ENCODE assay signal across 24 mouse cellular contexts in the genomic region with DNA sequence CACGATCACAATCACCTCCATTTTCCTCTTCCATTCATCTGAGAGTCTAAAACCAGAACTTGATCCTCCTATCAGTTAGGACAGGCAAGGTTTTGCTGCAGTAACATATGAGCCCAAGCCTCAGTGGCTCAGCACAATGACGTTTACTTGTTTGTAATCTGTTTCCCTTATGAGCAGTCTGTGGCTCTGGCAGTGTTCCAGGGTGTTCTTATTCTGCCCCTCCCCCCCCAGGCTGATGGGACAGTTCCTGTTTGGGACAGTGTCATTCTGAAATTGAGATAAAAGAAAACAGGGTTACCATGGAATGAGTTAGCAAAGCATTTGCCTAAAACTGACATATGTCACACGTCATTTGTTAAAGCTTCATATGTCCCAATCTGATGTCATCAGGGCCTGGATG.
A peak's percentile ranks its signal among the peaks of the same experiment; 100 is the strongest.
DNase-seq lines count a peak whose midpoint lies in the region; ATAC-seq and TF ChIP-seq lines count a peak whose summit lies in the region.
"Had no signal": no experiment of that assay in that cellular context is flagged by ENCODE, and none has a peak within 500 bp of the region (broad histone marks: within the 10 kb centered on the region; RNA-seq: fewer than 3 reads in every experiment).

No protein-coding gene starts in this region.

- H3K9ac ChIP-seq in lung, embryonic 16.5 days (ENCODE audit: low read length) = no peak overlapping the region
- H3K9ac ChIP-seq: forebrain, postnatal 0 days; heart, embryonic 13.5 days; hindbrain, embryonic 12.5 days; limb, embryonic 15.5 days; liver, embryonic 15.5 days had no signal

- H3K4me2 ChIP-seq in lung, embryonic 16.5 days (ENCODE audit: low read depth, low read length) = no peak overlapping the region
- H3K4me2 ChIP-seq: heart, embryonic 13.5 days; hindbrain, embryonic 12.5 days; limb, embryonic 15.5 days; liver, embryonic 15.5 days had no signal

- no peak for TF ChIP-seq CTCF in lung, adult 2 months (IDR thresholded peaks at IDR 0.05; ENCODE audit: insufficient read depth, low read length)
- TF ChIP-seq CTCF in layer of hippocampus, adult 2 months (conservative IDR thresholded peaks at IDR 0.05) = no peak

- no peak for TF ChIP-seq POLR2A in lung, adult 2 months (IDR thresholded peaks at IDR 0.05; ENCODE audit: borderline replicate concordance, extremely low read depth, low read depth, low read length)

- H3K36me3 ChIP-seq in lung, embryonic 16.5 days (ENCODE audit: control insufficient read depth, insufficient read depth, low read length) = no peaks in the 10 kb centered on the region
- H3K36me3 ChIP-seq: embryonic facial prominence, embryonic 10.5 days; heart, embryonic 13.5 days; hindbrain, embryonic 12.5 days; limb, embryonic 15.5 days; liver, embryonic 15.5 days; midbrain, embryonic 10.5 days had no signal

- ATAC-seq in lung, embryonic 16.5 days (ENCODE audit: low read depth) = peak; percentile 29; the same call in 1 of the 2 replicates
- ATAC-seq in common myeloid progenitor, adult 5-6 weeks (replicated peaks; ENCODE audit: low read depth, poor library complexity, severe bottlenecking) = 0 out of 2 replicates have a peak, but pooled peaks have one; percentile 31
- ATAC-seq in neutrophil, adult 5-6 weeks (ENCODE audit: extremely low read depth, insufficient number of reproducible peaks, low FRiP score, poor library complexity, severe bottlenecking) = peak; percentile 53; the same call in 1 of the 2 replicates
- ATAC-seq in frontal cortex, adult (ENCODE audit: low TSS enrichment) = no peak
- ATAC-seq: forebrain, postnatal 0 days had no signal

- WGBS in lung, embryonic 16.5 days = 56% methylated on average over 3 of the region's 3 CpGs
- 44% methylated on average over 3 of the region's 3 CpGs for WGBS in lung, adult 2 months

- peaks cover 8% of the 10 kb centered on the region for H3K4me1 ChIP-seq in lung, embryonic 16.5 days (replicated peaks; ENCODE audit: control insufficient read depth, insufficient read depth, low read length)
- H3K4me1 ChIP-seq in lung, adult 2 months (ENCODE audit: control insufficient read depth, insufficient read depth, low read length) = peaks cover 7% of the 10 kb centered on the region

- H3K27ac ChIP-seq in lung, embryonic 16.5 days (ENCODE audit: low read length) = no peak overlapping the region
- H3K27ac ChIP-seq in layer of hippocampus, adult 2 months = no peak overlapping the region
- H3K27ac ChIP-seq: embryonic facial prominence, embryonic 10.5 days; heart, adult 2 months; heart, embryonic 13.5 days; hindbrain, embryonic 12.5 days; left cerebral cortex, adult 2 months; limb, embryonic 15.5 days; liver, embryonic 15.5 days; midbrain, embryonic 10.5 days had no signal

- no peaks in the 10 kb centered on the region for H3K27me3 ChIP-seq in lung, embryonic 16.5 days (ENCODE audit: control insufficient read depth, insufficient read depth, low read depth, low read length)
- H3K27me3 ChIP-seq: heart, embryonic 13.5 days; limb, embryonic 15.5 days; liver, embryonic 15.5 days had no signal

- no peak overlapping the region for H3K4me3 ChIP-seq in lung, embryonic 16.5 days (ENCODE audit: low read length)
- no peak overlapping the region for H3K4me3 ChIP-seq in lung, adult 2 months (replicated peaks; ENCODE audit: extremely low read depth, low read depth, low read length)
- H3K4me3 ChIP-seq in layer of hippocampus, adult 2 months = no peak overlapping the region
- H3K4me3 ChIP-seq: embryonic facial prominence, embryonic 10.5 days; heart, adult 2 months; heart, embryonic 13.5 days; hindbrain, embryonic 12.5 days; left cerebral cortex, adult 2 months; limb, embryonic 15.5 days; liver, embryonic 15.5 days; midbrain, embryonic 10.5 days had no signal

- DNase-seq in lung, adult 2 months = no peak
- peak; percentile 61 for DNase-seq in lung, postnatal 36 days
- no peak for DNase-seq in thymus, postnatal 0 days (ENCODE audit: low spot score)
- DNase-seq in layer of hippocampus, adult 2 months (ENCODE audit: low spot score in 2 of 2) = no peak
- DNase-seq: adrenal gland, postnatal 25 days; cerebellum, adult 9-10 months; forebrain, postnatal 0 days; gastrocnemius, postnatal 25 days; heart, adult 2 months; kidney, adult 11 months; left cerebral cortex, postnatal 4 days; right cerebral cortex, postnatal 4 days; thymus, adult 2 months had no signal

- no peaks in the 10 kb centered on the region; the same call in 1 of the 2 replicates for H3K9me3 ChIP-seq in lung, embryonic 16.5 days (ENCODE audit: control insufficient read depth, low read length)
- H3K9me3 ChIP-seq: embryonic facial prominence, embryonic 10.5 days; heart, embryonic 13.5 days; hindbrain, embryonic 12.5 days; limb, embryonic 15.5 days; liver, embryonic 15.5 days; midbrain, embryonic 10.5 days had no signal
